Mouse (Mus musculus): ENCODE measurements around the gene Ctps. TPM values are rescaled to one million over a fixed set of nuclear protein-coding genes. Genes with fewer than 3 reads are reported as not detected.

Gene Ctps
- polyA plus RNA-seq, 1 experiment, result 76.3 TPM

DNA sequence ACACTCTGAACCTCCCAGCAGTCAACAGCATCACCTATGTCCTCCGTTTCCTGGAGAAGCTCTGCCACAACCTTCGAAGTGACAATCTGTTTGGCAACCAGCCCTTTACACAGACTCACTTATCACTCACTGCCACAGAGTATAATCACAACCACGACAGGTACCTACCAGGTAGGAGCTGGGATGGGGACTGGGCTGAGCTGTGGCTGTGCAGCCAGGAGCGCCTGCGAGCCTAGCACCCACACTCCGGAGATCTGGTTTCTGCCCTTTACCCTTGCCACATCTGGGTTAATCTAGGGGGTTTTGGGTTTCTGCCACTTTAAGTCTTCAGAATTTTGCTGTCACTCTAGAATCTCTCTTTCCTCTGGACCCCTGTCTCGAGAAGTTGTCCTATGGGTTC lies 53.2 kb downstream of the Ctps start:
- Histone ChIP-seq H3K79me3 (ENCODE audit: low read depth) (peaks cover 8% of the 10 kb centered on the region), H3K36me3 (ENCODE audit: control insufficient read depth, insufficient read depth) (peaks cover 18% of the 10 kb centered on the region), H3K79me2 (ENCODE audit: control insufficient read depth, insufficient read depth) (peaks cover 37% of the 10 kb centered on the region), H3ac (ENCODE audit: control insufficient read depth, insufficient read length, low read depth) (no peak overlapping the region), H3K27me3 (ENCODE audit: control insufficient read depth, insufficient read depth, insufficient read length) (no peaks in the 10 kb centered on the region), H3K4me3 (ENCODE audit: insufficient read depth, poor library complexity, severe bottlenecking) (no peak overlapping the region)
- no peak for TF ChIP-seq FOSL1 (IDR thresholded peaks at IDR 0.05; ENCODE audit: insufficient read depth, low read length, poor library complexity, severe bottlenecking)
- TF ChIP-seq USF1 (IDR thresholded peaks at IDR 0.05; ENCODE audit: low read depth), result no peak
- TF ChIP-seq CEBPB (IDR thresholded peaks at IDR 0.05; ENCODE audit: low read depth), result no peak
- TF ChIP-seq MAX (IDR thresholded peaks at IDR 0.05), result no peak
- TF ChIP-seq CTCF (IDR thresholded peaks at IDR 0.05; ENCODE audit: control insufficient read depth, insufficient read depth, insufficient read length), result no peak
- no peak for TF ChIP-seq MYOD1 (IDR thresholded peaks at IDR 0.05; ENCODE audit: control insufficient read depth, insufficient read length, low read depth)
- no peak for TF ChIP-seq MYOG (IDR thresholded peaks at IDR 0.05; ENCODE audit: control insufficient read depth, extremely low read depth, insufficient read length)

DNA sequence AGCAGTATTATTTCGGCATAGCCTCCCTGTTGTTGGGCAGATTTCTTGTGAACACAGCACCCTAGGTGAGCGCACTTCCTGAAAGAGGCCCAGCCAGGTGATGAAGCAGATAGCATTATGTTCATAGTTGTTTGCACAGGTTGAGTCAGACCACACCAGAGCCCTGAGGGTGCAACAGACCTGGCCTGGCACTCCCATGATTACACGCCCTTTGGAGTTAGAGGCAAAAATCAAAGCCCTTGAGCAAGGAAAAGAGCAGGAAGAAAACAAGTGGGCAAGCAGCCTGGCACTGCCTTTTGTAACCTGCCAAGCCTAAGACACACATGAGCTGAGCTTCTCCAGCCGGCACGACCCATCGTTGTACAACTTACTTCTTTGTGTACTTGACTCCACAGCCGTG lies 53.6 kb downstream of the Ctps start:
- H3K4me3 ChIP-seq (ENCODE audit: insufficient read depth, poor library complexity, severe bottlenecking), result no peak overlapping the region
- no peak overlapping the region for H3ac ChIP-seq (ENCODE audit: control insufficient read depth, insufficient read length, low read depth)
- H3K79me2 ChIP-seq (ENCODE audit: control insufficient read depth, insufficient read depth), result peaks cover 37% of the 10 kb centered on the region
- peaks cover 15% of the 10 kb centered on the region for H3K36me3 ChIP-seq (ENCODE audit: control insufficient read depth, insufficient read depth)
- no peak for TF ChIP-seq CEBPB (IDR thresholded peaks at IDR 0.05; ENCODE audit: low read depth)
- TF ChIP-seq MYOD1 (IDR thresholded peaks at IDR 0.05; ENCODE audit: control insufficient read depth, insufficient read length, low read depth), result no peak
- H3K27me3 ChIP-seq (ENCODE audit: control insufficient read depth, insufficient read depth, insufficient read length), result no peaks in the 10 kb centered on the region
- peaks cover 8% of the 10 kb centered on the region for H3K79me3 ChIP-seq (ENCODE audit: low read depth)

DNA sequence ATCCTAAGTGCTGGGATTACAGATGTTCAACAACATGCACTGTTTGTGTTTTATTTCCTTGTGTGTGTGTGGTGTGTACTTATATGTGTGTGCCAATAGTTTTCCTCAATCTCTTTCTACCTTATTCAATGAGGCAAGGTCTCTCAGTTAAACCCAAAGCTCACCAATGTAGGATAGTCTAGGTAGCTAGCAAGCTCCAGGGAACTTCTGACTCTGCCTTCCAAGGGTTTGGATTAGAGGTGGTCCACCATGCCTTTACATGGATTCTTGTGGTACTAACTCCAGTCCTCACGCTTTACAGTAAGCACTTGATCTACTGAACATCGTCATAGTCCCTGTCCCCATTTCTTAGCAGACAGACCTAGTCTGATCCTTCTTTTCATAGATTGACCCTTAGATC lies 55.7 kb downstream of the Ctps start:
- Histone ChIP-seq H3K79me3 (ENCODE audit: low read depth) (peaks cover 8% of the 10 kb centered on the region), H3K27me3 (ENCODE audit: control insufficient read depth, insufficient read depth, insufficient read length) (no peaks in the 10 kb centered on the region), H3ac (ENCODE audit: control insufficient read depth, insufficient read length, low read depth) (no peak overlapping the region), H3K36me3 (ENCODE audit: control insufficient read depth, insufficient read depth) (peaks cover 5% of the 10 kb centered on the region), H3K79me2 (ENCODE audit: control insufficient read depth, insufficient read depth) (peaks cover 19% of the 10 kb centered on the region), H3K4me3 (ENCODE audit: insufficient read depth, poor library complexity, severe bottlenecking) (no peak overlapping the region)
- TF ChIP-seq MAX (IDR thresholded peaks at IDR 0.05) (no peak), CTCF (IDR thresholded peaks at IDR 0.05; ENCODE audit: control insufficient read depth, insufficient read depth, insufficient read length) (no peak), CEBPB (IDR thresholded peaks at IDR 0.05; ENCODE audit: low read depth) (no peak), FOSL1 (IDR thresholded peaks at IDR 0.05; ENCODE audit: insufficient read depth, low read length, poor library complexity, severe bottlenecking) (no peak), USF1 (IDR thresholded peaks at IDR 0.05; ENCODE audit: low read depth) (no peak), MYOD1 (IDR thresholded peaks at IDR 0.05; ENCODE audit: control insufficient read depth, insufficient read length, low read depth) (no peak), MYOG (IDR thresholded peaks at IDR 0.05; ENCODE audit: control insufficient read depth, extremely low read depth, insufficient read length) (no peak)

DNA sequence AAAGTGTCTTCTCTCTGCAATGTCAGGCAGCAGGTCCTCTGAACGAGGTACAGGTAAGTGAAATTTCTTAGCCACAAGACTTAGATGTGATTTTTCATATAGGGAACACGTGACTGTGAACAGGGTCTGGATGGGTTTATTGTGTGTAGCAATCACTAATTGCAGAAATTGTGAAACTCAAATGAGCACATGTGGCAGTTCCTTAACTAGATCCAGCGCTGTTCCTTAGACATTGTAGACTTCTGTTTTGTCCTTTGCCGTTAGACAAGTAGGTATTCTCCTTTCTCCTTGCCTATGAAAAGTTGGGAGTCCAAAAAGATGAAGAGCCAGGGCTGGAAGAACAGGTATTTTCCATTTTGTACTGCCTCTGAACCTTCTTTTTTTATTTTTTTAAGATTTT lies 58.9 kb downstream of the Ctps start:
- Histone ChIP-seq H3ac (ENCODE audit: control insufficient read depth, insufficient read length, low read depth) (no peak overlapping the region), H3K27me3 (ENCODE audit: control insufficient read depth, insufficient read depth, insufficient read length) (no peaks in the 10 kb centered on the region), H3K4me3 (ENCODE audit: insufficient read depth, poor library complexity, severe bottlenecking) (no peak overlapping the region), H3K79me3 (ENCODE audit: low read depth) (no peaks in the 10 kb centered on the region), H3K79me2 (ENCODE audit: control insufficient read depth, insufficient read depth) (no peaks in the 10 kb centered on the region), H3K36me3 (ENCODE audit: control insufficient read depth, insufficient read depth) (peaks cover 25% of the 10 kb centered on the region)
- TF ChIP-seq USF1 (IDR thresholded peaks at IDR 0.05; ENCODE audit: low read depth) (no peak), FOSL1 (IDR thresholded peaks at IDR 0.05; ENCODE audit: insufficient read depth, low read length, poor library complexity, severe bottlenecking) (no peak), CTCF (IDR thresholded peaks at IDR 0.05; ENCODE audit: control insufficient read depth, insufficient read depth, insufficient read length) (no peak), MYOD1 (IDR thresholded peaks at IDR 0.05; ENCODE audit: control insufficient read depth, insufficient read length, low read depth) (no peak), CEBPB (IDR thresholded peaks at IDR 0.05; ENCODE audit: low read depth) (no peak), MAX (IDR thresholded peaks at IDR 0.05) (no peak), MYOG (IDR thresholded peaks at IDR 0.05; ENCODE audit: control insufficient read depth, extremely low read depth, insufficient read length) (no peak)

DNA sequence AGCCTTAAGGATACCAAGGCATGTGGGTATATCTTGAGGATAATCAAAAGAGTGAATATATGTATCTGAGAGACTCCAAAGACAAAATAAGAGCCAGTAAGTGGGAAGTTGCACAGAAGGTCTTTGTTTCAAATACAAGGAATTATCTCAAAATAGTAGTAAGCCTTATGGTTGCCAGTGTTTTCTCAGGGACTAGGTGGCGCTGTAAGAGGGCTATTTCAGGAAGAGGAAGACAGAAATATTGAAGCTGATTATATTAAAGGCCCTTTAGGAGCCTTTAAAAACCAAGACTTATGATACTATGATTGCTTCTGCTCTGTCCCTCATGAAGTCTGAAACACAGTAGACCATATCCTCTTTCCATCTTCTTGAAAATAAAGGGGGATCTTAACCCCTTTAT lies 63.1 kb downstream of the Ctps start:
- no peak for TF ChIP-seq MAX (IDR thresholded peaks at IDR 0.05)
- no peak for TF ChIP-seq CEBPB (IDR thresholded peaks at IDR 0.05; ENCODE audit: low read depth)
- no peak for TF ChIP-seq MYOG (IDR thresholded peaks at IDR 0.05; ENCODE audit: control insufficient read depth, extremely low read depth, insufficient read length)
- no peak for TF ChIP-seq FOSL1 (IDR thresholded peaks at IDR 0.05; ENCODE audit: insufficient read depth, low read length, poor library complexity, severe bottlenecking)
- TF ChIP-seq MYOD1 (IDR thresholded peaks at IDR 0.05; ENCODE audit: control insufficient read depth, insufficient read length, low read depth), result no peak
- TF ChIP-seq CTCF (IDR thresholded peaks at IDR 0.05; ENCODE audit: control insufficient read depth, insufficient read depth, insufficient read length), result no peak
- TF ChIP-seq USF1 (IDR thresholded peaks at IDR 0.05; ENCODE audit: low read depth), result no peak
- no peak overlapping the region for H3ac ChIP-seq (ENCODE audit: control insufficient read depth, insufficient read length, low read depth)
- no peaks in the 10 kb centered on the region for H3K79me3 ChIP-seq (ENCODE audit: low read depth)
- H3K27me3 ChIP-seq (ENCODE audit: control insufficient read depth, insufficient read depth, insufficient read length), result no peaks in the 10 kb centered on the region
- no peaks in the 10 kb centered on the region for H3K79me2 ChIP-seq (ENCODE audit: control insufficient read depth, insufficient read depth)
- peaks cover 25% of the 10 kb centered on the region for H3K36me3 ChIP-seq (ENCODE audit: control insufficient read depth, insufficient read depth)
- no peak overlapping the region for H3K4me3 ChIP-seq (ENCODE audit: insufficient read depth, poor library complexity, severe bottlenecking)

Other genes starting within 250 kb of the Ctps start
- gene Scmh1, start 165.0 kb downstream of the Ctps start, polyA plus RNA-seq (2012; fragmentation: generic; extraction: Trizol), result 40.9 TPM
- gene Slfnl1, start 38.0 kb downstream of the Ctps start, polyA plus RNA-seq (2012; fragmentation: generic; extraction: Trizol), result 0.02 TPM
- gene Gm8439, start 18.5 kb upstream of the Ctps start, polyA plus RNA-seq (2012; fragmentation: generic; extraction: Trizol), result not detected
- gene Cited4, start 96.3 kb upstream of the Ctps start, polyA plus RNA-seq (2012; fragmentation: generic; extraction: Trizol), result not detected
- 0.75 TPM for gene Kcnq4, start 178.3 kb upstream of the Ctps start, polyA plus RNA-seq (2012; fragmentation: generic; extraction: Trizol)